Mouse (Mus musculus): ENCODE data around the gene Arhgef3. TPM values are rescaled to one million over a fixed set of nuclear protein-coding genes. Genes with fewer than 3 reads are reported as not detected.
"Not testable (repeated sequence)": the region's sequence is repeated elsewhere in the genome, so short reads cannot be mapped to it uniquely, and the experiment has no call there.

Gene Arhgef3
- polyA plus RNA-seq, 3 experiments from 2014 or later, result 90.3 to 168 (median 160) TPM

DNA sequence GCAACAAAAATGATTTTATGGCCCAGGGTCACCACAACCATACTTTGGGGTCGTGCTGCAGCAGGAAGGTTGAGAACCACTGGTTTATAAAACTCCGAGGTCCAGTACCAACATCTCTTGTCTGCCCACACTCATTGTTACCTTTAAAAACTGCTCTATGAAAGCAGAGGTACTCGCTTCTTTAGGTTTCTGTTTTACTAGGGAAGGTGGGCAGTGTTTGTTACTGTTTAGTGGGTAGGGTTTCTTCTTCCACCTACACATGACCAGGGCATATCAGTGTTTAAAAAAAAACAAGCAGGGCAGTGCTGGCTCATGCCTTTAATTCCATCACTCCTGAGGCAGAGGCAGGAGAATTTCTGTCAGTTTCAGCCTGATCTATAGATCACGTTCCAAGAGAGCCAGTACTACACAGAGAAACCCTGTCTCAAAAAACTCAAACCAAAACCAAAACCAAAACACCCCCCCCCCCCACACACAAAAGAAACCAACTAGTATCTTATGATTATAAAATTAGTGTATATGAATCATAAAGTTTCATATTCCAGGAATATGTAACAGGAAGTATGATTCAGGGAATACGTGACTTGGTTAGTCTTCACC is 83.9 kb downstream of the Arhgef3 start:
- peak; percentile 77 for ATAC-seq

DNA sequence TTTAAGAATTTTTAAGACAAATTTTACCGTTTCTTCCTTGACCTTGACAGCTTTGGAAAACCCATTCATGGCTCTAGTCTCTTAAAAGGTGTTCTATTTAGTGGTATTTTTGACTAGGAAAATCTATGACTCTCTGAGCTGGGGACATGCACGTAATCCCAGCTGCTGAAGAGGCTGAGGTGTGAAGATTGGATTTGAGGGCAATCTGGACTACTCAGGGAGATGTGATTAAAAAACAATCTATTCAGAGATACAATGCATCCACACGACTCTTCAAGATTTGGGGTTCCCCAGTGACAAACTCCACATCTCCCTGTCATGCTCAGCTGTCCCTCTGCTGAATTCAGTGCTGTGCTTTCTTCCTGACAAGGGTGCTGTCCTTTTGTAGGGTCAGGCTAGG is 84.4 kb downstream of the Arhgef3 start:
- ATAC-seq, result no peak

DNA sequence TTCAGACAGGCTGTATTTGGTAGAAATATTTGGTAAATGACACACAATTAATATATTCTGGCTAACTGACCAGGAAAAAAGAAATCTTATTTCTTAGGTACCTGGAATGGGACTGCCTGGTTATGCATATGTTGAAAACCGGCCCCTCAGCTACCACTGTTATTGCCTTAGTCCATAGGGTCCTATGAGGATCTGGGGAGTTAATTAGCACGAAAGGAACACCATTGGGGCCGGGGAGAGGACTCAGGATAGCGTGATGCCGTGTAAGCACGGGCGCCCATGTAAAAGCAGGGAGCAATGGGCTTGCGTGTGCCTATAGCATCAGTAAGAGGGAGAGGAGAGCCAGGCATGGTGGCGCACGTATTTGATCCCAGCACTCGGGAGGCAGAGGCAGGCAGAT is 85.2 kb downstream of the Arhgef3 start:
- no peak for ATAC-seq

- no peak for ATAC-seq
Observed at GRCm38 (mm10) chr14:27200743-27201576, 86.3 kb downstream of the Arhgef3 start.

- no peak for ATAC-seq
Observed at GRCm38 (mm10) chr14:27201824-27202223, 87.1 kb downstream of the Arhgef3 start.

GRCm38 (mm10) chr14:27204704-27205103 is 90.0 kb downstream of the Arhgef3 start:
- ATAC-seq, result no peak

GRCm38 (mm10) chr14:27206443-27206842 is 91.7 kb downstream of the Arhgef3 start:
- ATAC-seq, result no peak

DNA sequence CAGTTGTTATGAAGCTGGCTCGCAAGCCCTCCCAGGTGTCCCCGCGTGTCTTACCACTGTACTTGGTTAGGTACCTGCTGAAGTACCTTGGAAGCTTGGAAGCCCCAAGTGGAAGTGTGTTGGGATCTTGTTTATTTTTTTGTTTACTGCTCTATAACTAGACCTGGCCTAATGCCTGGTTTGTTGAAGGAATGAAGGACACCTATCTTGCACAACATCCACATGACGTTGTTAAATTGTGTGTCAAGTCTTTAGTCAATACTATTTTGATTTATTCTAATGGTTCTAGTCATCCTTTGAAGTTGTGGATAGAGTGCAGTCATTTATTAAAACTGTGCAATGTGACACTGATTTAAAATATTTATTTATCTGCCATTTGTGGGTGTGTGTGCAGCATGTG is 94.8 kb downstream of the Arhgef3 start:
- ATAC-seq, result no peak

- ATAC-seq, result not testable (repeated sequence)
Observed at GRCm38 (mm10) chr14:27210801-27211200, 96.1 kb downstream of the Arhgef3 start.

DNA sequence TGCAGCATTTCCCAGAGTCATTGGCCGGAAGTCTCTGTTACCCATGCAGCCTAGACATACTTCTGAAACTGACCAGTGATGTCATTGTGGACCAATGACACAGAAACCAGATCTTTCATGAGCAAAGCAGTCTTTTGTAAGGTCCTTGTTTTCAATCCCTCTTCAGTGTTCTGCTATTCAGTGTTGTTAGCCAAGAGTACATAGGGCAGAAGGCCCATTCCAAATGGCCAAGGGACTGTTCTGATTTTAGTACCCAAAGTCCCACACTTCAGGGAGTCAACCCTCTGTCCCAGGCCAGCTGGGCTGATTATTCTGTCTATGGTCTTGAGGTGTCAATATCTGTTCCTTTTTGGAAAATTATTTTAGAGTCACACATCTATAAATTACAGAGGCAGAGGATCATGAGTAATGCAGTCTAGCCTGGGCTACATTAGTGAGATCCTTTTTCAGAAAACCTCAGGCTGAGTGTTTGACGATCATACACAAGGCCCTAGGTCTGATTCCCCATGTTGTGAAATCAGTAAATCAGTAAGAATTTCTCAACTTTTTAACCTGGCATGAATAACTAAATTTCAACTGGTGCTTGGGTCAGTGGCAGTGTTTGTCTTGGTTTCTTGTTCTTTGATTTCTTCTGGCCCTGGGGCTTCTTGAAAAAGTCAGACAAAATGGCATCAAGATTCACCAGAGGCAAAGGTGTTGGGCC is 97.2 kb downstream of the Arhgef3 start:
- no peak for ATAC-seq

GRCm38 (mm10) chr14:27214232-27214631 is 99.5 kb downstream of the Arhgef3 start:
- no peak for ATAC-seq

- ATAC-seq, result no peak
Observed at GRCm38 (mm10) chr14:27219668-27220067, 105.0 kb downstream of the Arhgef3 start.

DNA sequence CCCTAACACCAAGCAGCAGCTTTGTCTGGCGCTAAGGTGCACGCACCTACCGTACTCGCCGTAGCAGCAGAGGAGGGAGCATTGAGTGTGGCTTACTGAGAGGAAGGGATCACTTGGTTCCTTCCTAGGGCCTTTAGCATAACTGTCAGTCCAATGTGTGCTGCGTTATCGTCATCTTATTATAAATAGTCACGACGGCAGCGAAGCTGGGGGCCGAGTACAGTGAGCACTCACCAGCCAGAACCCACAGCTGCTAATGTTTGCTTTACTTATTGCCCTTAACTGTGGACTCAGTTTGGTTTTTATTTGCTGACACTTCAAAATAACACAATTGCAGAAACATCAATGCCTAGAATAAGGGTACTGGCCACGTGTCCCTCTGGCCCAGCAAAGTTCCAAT is 105.6 kb downstream of the Arhgef3 start:
- no peak for ATAC-seq

GRCm38 (mm10) chr14:27224636-27225035 is 109.9 kb downstream of the Arhgef3 start:
- no peak for ATAC-seq

DNA sequence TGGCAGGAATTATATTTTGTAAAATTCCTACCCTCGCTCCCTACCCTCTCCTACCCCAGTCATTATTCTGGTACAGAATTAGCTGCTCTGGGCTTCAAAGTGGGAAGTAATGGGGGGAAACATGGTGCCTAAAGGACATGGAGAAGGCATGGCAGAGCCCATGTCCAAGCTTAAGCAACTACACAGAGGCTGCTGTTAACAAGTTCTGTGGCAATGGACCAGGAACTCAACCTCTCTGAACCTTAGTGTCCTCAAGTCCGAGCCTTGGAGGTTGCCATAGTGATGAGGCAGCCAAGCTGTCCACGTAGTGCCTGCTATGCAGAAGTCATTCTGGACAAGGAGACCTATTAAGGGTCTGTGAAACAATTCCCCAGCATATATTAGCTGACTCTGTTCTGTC is 111.6 kb downstream of the Arhgef3 start:
- no peak for ATAC-seq

- ATAC-seq, result no peak
Observed at GRCm38 (mm10) chr14:27228288-27228687, 113.6 kb downstream of the Arhgef3 start.

DNA sequence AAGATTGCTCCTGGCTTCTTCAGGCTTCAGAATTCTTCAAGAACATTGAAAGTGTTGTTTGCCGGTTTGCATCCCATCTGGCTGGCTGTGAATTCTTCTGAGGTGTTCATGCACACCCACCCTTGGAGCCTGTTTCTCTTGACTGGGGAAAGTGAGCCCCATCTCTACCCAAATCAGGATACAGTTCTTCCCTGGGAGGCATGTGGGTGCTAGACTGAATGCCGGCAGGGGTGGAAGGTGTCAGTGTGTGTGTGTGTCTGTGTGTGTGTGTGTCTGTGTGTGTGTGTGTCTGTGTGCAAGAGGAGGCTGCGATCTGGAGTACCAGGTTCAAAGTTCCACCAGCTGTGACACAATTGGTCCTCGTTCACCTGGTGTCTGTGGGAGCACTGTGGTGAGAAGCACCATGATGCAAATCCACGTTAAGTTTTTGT is 114.3 kb downstream of the Arhgef3 start:
- no peak for ATAC-seq

DNA sequence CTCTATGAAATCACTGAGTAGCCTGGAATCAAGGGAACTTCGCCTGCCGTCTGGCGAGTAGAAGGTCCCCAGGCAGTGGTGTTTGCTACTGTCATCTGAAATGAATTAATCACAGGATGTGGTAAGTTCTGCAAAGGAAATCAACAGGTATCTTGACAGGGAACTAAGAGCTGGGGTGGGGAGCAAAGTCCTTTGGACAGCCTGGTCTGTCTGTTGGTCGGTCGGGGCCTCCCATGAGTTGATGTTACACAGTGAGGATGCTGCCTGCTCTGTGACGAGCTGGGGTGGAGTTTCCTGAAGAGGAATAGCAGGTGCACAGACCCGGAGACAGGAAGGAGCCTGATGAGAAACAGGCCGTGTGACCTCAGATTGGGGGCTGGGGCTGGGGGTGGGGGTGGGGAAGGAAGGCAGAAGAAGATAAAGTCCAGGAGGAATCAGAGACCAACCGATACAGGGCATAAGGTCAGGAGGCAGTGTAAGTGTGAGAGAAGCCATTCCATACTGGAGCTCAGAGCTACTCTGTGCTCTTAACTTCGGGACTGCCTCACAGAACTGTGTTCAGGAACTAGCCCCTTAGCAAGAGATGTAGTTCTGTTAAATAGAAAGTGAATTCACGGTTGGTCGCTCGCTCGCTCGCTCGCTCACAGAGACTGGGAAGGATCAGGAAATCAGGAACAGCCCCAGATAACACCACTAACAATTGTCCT is 114.9 kb downstream of the Arhgef3 start:
- ATAC-seq, result peak; percentile 78

DNA sequence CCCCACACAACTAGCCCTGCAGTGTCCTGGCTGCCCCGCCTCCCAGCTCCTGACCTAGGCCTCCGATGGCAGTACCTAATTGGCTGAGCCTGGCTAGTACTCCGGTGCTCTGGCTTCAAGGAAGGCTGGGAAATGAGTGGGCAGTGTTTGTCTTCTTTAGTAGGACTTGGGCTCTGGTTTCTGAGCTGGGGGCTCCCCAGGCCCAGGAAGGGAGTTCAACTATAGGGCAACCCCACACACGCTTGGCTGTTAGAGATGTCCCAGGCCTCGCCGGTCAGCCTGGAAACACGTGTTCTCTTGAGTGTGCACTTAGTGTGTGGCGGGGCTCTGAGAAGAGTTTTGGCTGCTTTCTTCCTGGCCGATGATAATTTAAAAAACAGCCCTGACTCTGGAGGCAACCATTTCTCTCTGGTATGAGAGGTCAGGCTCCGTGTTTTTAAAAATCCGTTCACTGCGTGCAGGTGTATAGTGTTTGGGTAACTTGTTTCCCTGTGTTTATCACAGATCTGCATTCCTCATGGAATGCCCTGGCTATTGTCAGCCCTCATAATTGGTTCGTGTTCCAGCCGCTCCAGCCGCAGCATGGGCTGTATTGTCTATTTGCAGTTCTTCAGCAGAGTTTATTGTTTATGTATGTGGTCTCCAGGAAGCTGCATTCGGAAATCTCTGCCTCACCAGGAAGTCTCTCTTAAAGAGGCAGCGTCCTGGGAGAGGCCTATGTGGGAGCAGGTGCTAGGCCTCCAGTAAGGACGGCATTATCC is 115.7 kb downstream of the Arhgef3 start:
- ATAC-seq, result peak; percentile 18

GRCm38 (mm10) chr14:27231506-27231905 is 116.8 kb downstream of the Arhgef3 start:
- no peak for ATAC-seq

GRCm38 (mm10) chr14:27231974-27232780 is 117.5 kb downstream of the Arhgef3 start:
- no peak for ATAC-seq

Data from inflammation-experienced regulatory T-cells, adult 6 months (primary cell).